24 mouse cellular contexts compared by ENCODE assay signal in the genomic region with DNA sequence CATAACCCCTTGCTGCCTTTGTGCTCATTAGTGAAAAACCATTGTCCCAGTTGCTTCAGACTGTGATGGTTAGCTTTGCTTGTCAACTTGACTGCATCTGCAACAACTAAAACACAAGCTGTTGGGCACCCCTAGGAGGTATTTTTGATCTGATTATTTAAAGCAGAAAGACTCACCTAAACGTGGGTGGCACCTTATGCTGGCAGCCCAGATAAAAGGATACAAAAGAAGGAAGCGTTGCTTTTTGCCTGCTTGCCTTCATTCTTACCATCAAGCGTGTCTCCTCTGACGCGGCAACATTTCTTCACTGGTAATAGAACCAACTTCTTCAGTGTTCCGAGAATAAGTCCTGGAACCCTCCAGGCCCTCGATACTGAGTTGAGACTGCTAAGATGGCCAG.
DNase-seq lines count a peak whose midpoint lies in the region; ATAC-seq lines count a peak whose summit lies in the region.
"Had no signal": no experiment of that assay in that cellular context is flagged by ENCODE, and none has a peak within 500 bp of the region (broad histone marks: within the 10 kb centered on the region; RNA-seq: fewer than 3 reads in every experiment).

No protein-coding gene starts in this region.

- no peak overlapping the region for H3K4me2 ChIP-seq in hindbrain, embryonic 13.5 days
- H3K4me2 ChIP-seq: heart, embryonic 15.5 days; hindbrain, embryonic 15.5 days; liver, embryonic 15.5 days; midbrain, embryonic 15.5 days; neural tube, embryonic 15.5 days had no signal

- H3K9ac ChIP-seq in hindbrain, embryonic 13.5 days, result no peak overlapping the region
- H3K9ac ChIP-seq: forebrain, postnatal 0 days; heart, embryonic 15.5 days; hindbrain, embryonic 15.5 days; liver, embryonic 15.5 days; midbrain, embryonic 15.5 days; neural tube, embryonic 15.5 days had no signal

- H3K27me3 ChIP-seq in hindbrain, embryonic 13.5 days, result 0 out of 2 replicates have a peak, but pooled peaks cover 4% of the 10 kb centered on the region
- no peaks in the 10 kb centered on the region for H3K27me3 ChIP-seq in hindbrain, embryonic 10.5 days (ENCODE audit: insufficient read depth, poor library complexity, severe bottlenecking)
- H3K27me3 ChIP-seq: heart, embryonic 15.5 days; hindbrain, embryonic 15.5 days; liver, embryonic 15.5 days; midbrain, embryonic 15.5 days; neural tube, embryonic 15.5 days had no signal

- peaks cover 11% of the 10 kb centered on the region for H3K4me1 ChIP-seq in hindbrain, embryonic 13.5 days (replicated peaks)
- 0 out of 2 replicates have a peak, but pooled peaks cover 12% of the 10 kb centered on the region for H3K4me1 ChIP-seq in hindbrain, embryonic 10.5 days (replicated peaks)
- H3K4me1 ChIP-seq: embryonic facial prominence, embryonic 10.5 days; heart, embryonic 15.5 days; liver, embryonic 15.5 days; midbrain, embryonic 15.5 days had no signal

- intact Hi-C loops in left cerebral cortex, postnatal 14 days (cut with DNase I), result no loop called here
- intact Hi-C loops in left cerebral cortex, postnatal 10 days (cut with DNase I), result no loop called here

- WGBS in hindbrain, embryonic 13.5 days, result 81% methylated on average over 7 of the region's 7 CpGs
- WGBS in hindbrain, embryonic 10.5 days, result 83% methylated on average over 7 of the region's 7 CpGs

- H3K36me3 ChIP-seq in hindbrain, embryonic 13.5 days, result no peaks in the 10 kb centered on the region
- no peaks in the 10 kb centered on the region for H3K36me3 ChIP-seq in hindbrain, embryonic 10.5 days
- H3K36me3 ChIP-seq: embryonic facial prominence, embryonic 10.5 days; heart, embryonic 15.5 days; hindbrain, embryonic 15.5 days; limb, embryonic 10.5 days; liver, embryonic 15.5 days; midbrain, embryonic 15.5 days; neural tube, embryonic 15.5 days had no signal

- H3K27ac ChIP-seq in hindbrain, embryonic 13.5 days, result 0 out of 2 replicates have a peak overlapping the region, but pooled peaks have one; percentile 31
- H3K27ac ChIP-seq in hindbrain, embryonic 10.5 days, result no peak overlapping the region
- H3K27ac ChIP-seq: embryonic facial prominence, embryonic 10.5 days; heart, embryonic 15.5 days; hindbrain, embryonic 15.5 days; kidney, postnatal 0 days; limb, embryonic 10.5 days; liver, embryonic 15.5 days; midbrain, embryonic 15.5 days had no signal

- H3K9me3 ChIP-seq in hindbrain, embryonic 13.5 days, result no peaks in the 10 kb centered on the region
- H3K9me3 ChIP-seq in hindbrain, embryonic 10.5 days, result no peaks in the 10 kb centered on the region
- H3K9me3 ChIP-seq: embryonic facial prominence, embryonic 10.5 days; heart, embryonic 15.5 days; hindbrain, embryonic 15.5 days; limb, embryonic 10.5 days; liver, embryonic 15.5 days; midbrain, embryonic 15.5 days; neural tube, embryonic 15.5 days had no signal

- no peak overlapping the region for H3K4me3 ChIP-seq in hindbrain, embryonic 13.5 days
- H3K4me3 ChIP-seq in hindbrain, embryonic 10.5 days, result no peak overlapping the region
- H3K4me3 ChIP-seq: embryonic facial prominence, embryonic 10.5 days; heart, embryonic 15.5 days; hindbrain, embryonic 15.5 days; limb, embryonic 10.5 days; liver, embryonic 15.5 days; midbrain, embryonic 15.5 days; neural tube, embryonic 15.5 days had no signal

- DNase-seq in hindbrain, embryonic 10.5 days (ENCODE audit: low spot score), result no peak
- peak; percentile 28 to 43 for DNase-seq in left cerebral cortex, postnatal 14 days (ENCODE audit: low spot score in 2 of 2)
- no peak for DNase-seq in left cerebral cortex, postnatal 10 days (ENCODE audit: extremely low spot score in 1 of 2, low spot score in 2 of 2)
- DNase-seq in A20 (ENCODE audit: low read depth, low spot score), result peak; percentile 3
- peak; percentile 57 for DNase-seq in layer of hippocampus, adult 9-11 months
- no peak for DNase-seq in thymus, postnatal 25 days
- DNase-seq: adrenal gland, adult 2 months; cerebellum, adult 11-12 months; cerebellum, postnatal 10 days; forebrain, postnatal 0 days; heart, postnatal 36 days; kidney, adult 2 months; liver; lung, postnatal 4 days; thymus, postnatal 4 days had no signal

- ATAC-seq in hindbrain, embryonic 13.5 days (ENCODE audit: low FRiP score), result no peak
- ATAC-seq: forebrain, postnatal 0 days; midbrain, embryonic 15.5 days had no signal

Comparison
In these comparisons a context has a peak if more than half of its experiments do, and no peak if none do; other contexts are left out.
1. DNase-seq: peak in left cerebral cortex, postnatal 14 days (2 of 2), A20 (single experiment) and layer of hippocampus, adult 9-11 months (single experiment); none in hindbrain, embryonic 10.5 days (single experiment), left cerebral cortex, postnatal 10 days (0 of 2) and thymus, postnatal 25 days (single experiment).